Mouse (Mus musculus): Measurements from ENCODE around the gene Srp68. TPM values are rescaled to one million over a fixed set of nuclear protein-coding genes. Genes with fewer than 3 reads are reported as not detected.
"Not testable (repeated sequence)": the region's sequence is repeated elsewhere in the genome, so short reads cannot be mapped to it uniquely, and the experiment has no call there.

Gene Srp68
- polyA plus RNA-seq, 1 experiment: 83.0 TPM

DNA sequence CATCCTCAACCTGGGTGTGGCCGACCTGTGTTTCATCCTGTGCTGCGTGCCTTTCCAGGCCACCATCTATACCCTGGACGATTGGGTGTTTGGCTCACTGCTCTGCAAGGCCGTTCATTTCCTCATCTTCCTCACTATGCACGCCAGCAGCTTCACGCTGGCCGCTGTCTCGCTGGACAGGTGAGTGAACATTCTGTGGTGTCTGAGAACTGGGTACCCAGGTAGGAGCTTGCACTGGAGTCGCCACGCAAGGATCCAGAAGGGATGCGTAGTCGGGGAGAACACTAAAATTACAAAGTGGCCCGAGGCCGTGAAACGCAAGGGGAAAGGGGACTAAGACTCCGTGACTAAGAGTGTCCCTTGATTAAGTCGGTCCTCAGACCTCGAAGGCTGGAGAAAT, 7.7 kb upstream of the Srp68 start:
- no peak for TF ChIP-seq REST (IDR thresholded peaks at IDR 0.05; ENCODE audit: insufficient read depth, insufficient read length)
- TF ChIP-seq MAX (IDR thresholded peaks at IDR 0.05; ENCODE audit: low read depth): no peak
- no peak for TF ChIP-seq MYOG (IDR thresholded peaks at IDR 0.05; ENCODE audit: control insufficient read depth in 1 of 3, insufficient read depth in 1 of 3, insufficient read length in 2 of 3, low read depth in 2 of 3)
- no peak for TF ChIP-seq MYOD1 (IDR thresholded peaks at IDR 0.05; ENCODE audit: control insufficient read depth in 1 of 3, insufficient read length in 2 of 3, low read depth in 2 of 3)
- no peak for TF ChIP-seq E2F4 (IDR thresholded peaks at IDR 0.05; ENCODE audit: insufficient read depth)
- TF ChIP-seq TCF3 (IDR thresholded peaks at IDR 0.05; ENCODE audit: insufficient read length, low read depth): no peak
- no peak for TF ChIP-seq SRF (IDR thresholded peaks at IDR 0.05; ENCODE audit: control insufficient read depth, insufficient read length, low read depth)
- TF ChIP-seq CEBPB (IDR thresholded peaks at IDR 0.05; ENCODE audit: insufficient read depth, poor library complexity, severe bottlenecking): no peak
- no peak for TF ChIP-seq POLR2AphosphoS2 (IDR thresholded peaks at IDR 0.05; ENCODE audit: insufficient read length, low read depth)
- no peak for TF ChIP-seq TCF12 (IDR thresholded peaks at IDR 0.05; ENCODE audit: insufficient read depth, poor library complexity, severe bottlenecking)
- no peak for TF ChIP-seq POLR2A (IDR thresholded peaks at IDR 0.05; ENCODE audit: insufficient read length, low read depth)
- TF ChIP-seq USF1 (IDR thresholded peaks at IDR 0.05; ENCODE audit: low read depth): no peak
- Histone ChIP-seq H3K79me2 (ENCODE audit: control insufficient read depth, insufficient read depth) (no peaks in the 10 kb centered on the region), H3K36me3 (ENCODE audit: control insufficient read depth, insufficient read depth) (no peaks in the 10 kb centered on the region), H3ac (ENCODE audit: control insufficient read depth, insufficient read length) (no peak overlapping the region), H3K27me3 (ENCODE audit: control insufficient read depth, insufficient read depth, insufficient read length) (peaks cover 15% of the 10 kb centered on the region), H3K4me3 (no peak overlapping the region), H3K4me2 (ENCODE audit: low read depth) (peak overlapping the region; percentile 55)

DNA sequence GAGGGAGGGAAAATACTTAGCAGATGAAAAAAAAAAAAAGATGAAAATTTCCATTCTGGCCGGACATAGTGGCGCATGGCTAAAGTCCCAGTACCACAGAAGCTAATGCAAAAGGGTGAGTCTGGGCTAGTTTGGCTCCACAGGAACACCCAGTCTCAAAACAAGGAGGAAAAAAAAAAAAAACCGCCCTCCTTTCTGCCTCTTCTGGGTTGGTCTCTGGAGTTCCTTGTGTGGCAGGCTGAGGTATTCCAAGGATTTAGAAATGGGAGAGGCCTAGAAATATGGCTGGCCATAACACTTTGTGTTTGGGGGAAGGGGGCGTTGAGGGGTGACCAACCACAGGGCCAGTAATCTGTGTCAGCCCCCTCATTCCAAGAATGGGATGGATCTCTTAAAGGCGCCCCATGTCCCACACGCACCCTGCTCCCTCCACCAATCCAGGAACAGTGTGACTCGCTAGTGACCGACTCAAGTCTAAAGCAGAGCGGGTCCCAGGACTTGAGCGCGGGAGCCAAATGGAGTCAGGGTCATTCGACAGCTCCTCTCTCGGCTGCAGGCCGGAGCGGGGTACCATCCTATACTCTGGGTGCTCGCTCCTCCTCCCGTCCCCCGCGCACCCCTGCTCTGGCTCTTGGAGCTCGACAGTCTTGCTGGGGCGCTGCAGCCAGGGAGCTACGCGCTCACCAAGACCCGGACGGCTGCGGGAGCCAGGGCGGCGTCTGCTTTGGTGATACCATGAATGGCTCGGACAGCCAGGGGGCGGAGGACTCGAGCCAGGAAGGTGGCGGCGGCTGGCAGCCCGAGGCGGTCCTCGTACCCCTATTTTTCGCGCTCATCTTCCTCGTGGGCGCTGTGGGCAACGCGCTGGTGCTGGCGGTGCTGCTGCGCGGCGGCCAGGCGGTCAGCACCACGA, 7.0 kb upstream of the Srp68 start, which contains the start of gene Galr2:
Galr2 (plus strand) TSS at position 189 of the 913 bp plus-strand sequence.
- no peak within 1 kb of the TSS for H3K4me3 ChIP-seq
- peaks cover 15% of the 10 kb centered on the region for H3K27me3 ChIP-seq (ENCODE audit: control insufficient read depth, insufficient read depth, insufficient read length)

DNA sequence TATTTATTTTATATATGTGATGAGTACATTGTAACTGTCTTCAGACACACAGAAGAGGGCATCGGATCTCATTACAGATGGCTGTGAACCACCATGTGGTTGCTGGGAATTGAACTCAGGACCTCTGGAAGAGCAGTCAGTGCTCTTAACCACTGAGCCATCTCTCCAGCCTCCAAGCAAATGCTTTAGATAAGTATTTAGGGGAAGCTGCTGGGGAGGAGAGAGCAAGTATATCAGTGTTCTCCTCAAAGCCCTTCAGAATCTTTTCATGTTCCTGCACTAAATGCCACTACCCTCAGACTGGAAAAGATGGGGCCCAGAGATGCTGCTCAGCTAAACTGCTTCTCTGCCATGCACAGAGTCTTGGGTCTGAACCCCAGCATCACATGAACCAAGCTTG, 3.2 kb upstream of the Srp68 start:
- not testable (repeated sequence) for H3ac ChIP-seq (ENCODE audit: control insufficient read depth, insufficient read length); H3K27me3 ChIP-seq (ENCODE audit: control insufficient read depth, insufficient read depth, insufficient read length); H3K36me3 ChIP-seq (ENCODE audit: control insufficient read depth, insufficient read depth); H3K4me2 ChIP-seq (ENCODE audit: low read depth); H3K4me3 ChIP-seq
- peaks cover 27% of the 10 kb centered on the region for H3K79me2 ChIP-seq (ENCODE audit: control insufficient read depth, insufficient read depth)

More for the DNA sequence above, 7.0 kb upstream of the Srp68 start, which contains the start of gene Galr2:
- Histone ChIP-seq H3K79me2 (ENCODE audit: control insufficient read depth, insufficient read depth) (no peaks in the 10 kb centered on the region), H3ac (ENCODE audit: control insufficient read depth, insufficient read length) (no peak within 1 kb of the TSS), H3K36me3 (ENCODE audit: control insufficient read depth, insufficient read depth) (no peaks in the 10 kb centered on the region), H3K4me2 (ENCODE audit: low read depth) (peak within 1 kb of the TSS; percentile 55)
- no peak for TF ChIP-seq E2F4 (IDR thresholded peaks at IDR 0.05; ENCODE audit: insufficient read depth)

DNA sequence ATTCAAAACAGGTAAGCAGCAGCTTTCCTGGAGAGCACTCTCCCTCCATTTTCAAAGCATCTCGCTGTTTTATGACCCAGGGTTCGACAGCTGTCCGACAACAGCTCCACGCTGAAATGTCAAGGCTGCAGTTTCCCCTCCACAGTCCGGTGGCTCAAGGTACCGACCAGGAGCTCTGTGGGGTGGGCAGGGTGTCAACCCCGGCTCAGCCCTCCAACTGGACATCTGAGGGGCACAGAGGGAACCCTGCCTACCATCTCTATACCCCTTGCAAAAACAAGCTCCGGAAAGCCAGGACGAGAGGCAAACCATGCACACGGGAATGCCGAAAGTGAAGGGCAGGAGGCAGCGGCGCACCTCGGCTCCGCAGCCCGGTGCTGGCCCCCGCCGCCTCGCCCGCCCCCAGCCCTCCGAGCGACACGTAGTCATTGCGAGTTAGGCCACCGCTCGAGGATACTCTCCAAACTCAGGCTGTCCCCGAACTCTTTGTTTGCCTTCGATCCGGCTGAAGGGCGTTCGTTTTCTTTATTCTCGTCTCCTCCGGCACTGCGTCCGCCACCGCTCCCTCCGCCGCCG, 460 bp downstream of the Srp68 start:
- H3K79me2 ChIP-seq (ENCODE audit: control insufficient read depth, insufficient read depth): peaks cover 61% of the 10 kb centered on the region

DNA sequence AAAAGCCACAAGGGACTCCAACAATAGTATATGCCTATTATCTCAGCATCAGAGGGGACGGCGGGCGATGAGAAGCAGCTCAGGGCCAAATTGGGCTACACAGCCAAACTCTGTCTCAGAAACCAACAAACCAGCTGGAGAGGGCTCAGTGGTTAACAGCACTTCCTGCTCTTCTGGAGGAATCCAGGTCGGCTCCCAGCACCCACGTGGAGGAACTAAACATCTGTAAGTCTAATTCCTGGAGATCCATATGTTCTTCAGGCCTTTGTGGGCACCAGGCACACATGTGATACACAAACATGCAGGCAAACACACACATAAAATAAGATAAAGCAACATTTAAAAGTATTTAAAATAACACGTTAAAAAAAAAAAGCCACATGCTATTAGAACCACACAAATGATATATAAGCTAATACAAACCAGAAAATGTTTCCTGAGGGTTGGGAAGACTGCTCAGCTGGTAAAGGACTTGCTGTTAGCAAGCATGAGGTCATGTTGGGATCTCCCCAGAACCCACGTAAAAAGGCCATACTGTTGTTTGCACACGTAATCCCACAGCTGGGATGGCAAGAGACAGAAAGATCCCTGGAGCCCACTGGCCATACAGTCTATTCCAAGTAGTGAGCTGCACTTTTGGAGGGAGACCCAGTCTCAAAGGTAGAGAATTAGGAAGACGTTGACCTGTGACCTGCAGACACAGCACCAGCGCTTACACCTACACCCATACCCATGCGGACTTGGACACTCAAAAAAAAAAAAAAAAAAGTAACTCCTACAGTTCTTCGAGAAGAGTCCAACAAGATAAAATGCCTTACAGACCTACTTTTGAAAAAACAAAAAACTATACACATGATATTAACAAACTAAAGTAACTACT, 1.2 kb downstream of the Srp68 start:
- peak overlapping the region; percentile 83 for H3K4me3 ChIP-seq
- TF ChIP-seq POLR2A (IDR thresholded peaks at IDR 0.05; ENCODE audit: insufficient read length, low read depth) (no peak), MYOD1 (IDR thresholded peaks at IDR 0.05; ENCODE audit: control insufficient read depth in 1 of 3, insufficient read length in 2 of 3, low read depth in 2 of 3) (no peak), E2F4 (IDR thresholded peaks at IDR 0.05; ENCODE audit: insufficient read depth) (no peak), MYOG (IDR thresholded peaks at IDR 0.05; ENCODE audit: control insufficient read depth in 1 of 3, insufficient read depth in 1 of 3, insufficient read length in 2 of 3, low read depth in 2 of 3) (no peak), MAX (IDR thresholded peaks at IDR 0.05; ENCODE audit: low read depth) (no peak), REST (IDR thresholded peaks at IDR 0.05; ENCODE audit: insufficient read depth, insufficient read length) (no peak), POLR2AphosphoS2 (IDR thresholded peaks at IDR 0.05; ENCODE audit: insufficient read length, low read depth) (no peak), TCF12 (IDR thresholded peaks at IDR 0.05; ENCODE audit: insufficient read depth, poor library complexity, severe bottlenecking) (no peak), SRF (IDR thresholded peaks at IDR 0.05; ENCODE audit: control insufficient read depth, insufficient read length, low read depth) (no peak), TCF3 (IDR thresholded peaks at IDR 0.05; ENCODE audit: insufficient read length, low read depth) (no peak), CEBPB (IDR thresholded peaks at IDR 0.05; ENCODE audit: insufficient read depth, poor library complexity, severe bottlenecking) (no peak), USF1 (IDR thresholded peaks at IDR 0.05; ENCODE audit: low read depth) (no peak)
- H3K4me2 ChIP-seq (ENCODE audit: low read depth): peak overlapping the region; percentile 86
- H3K36me3 ChIP-seq (ENCODE audit: control insufficient read depth, insufficient read depth): peaks cover 24% of the 10 kb centered on the region
- H3K27me3 ChIP-seq (ENCODE audit: control insufficient read depth, insufficient read depth, insufficient read length): no peaks in the 10 kb centered on the region
- H3K79me2 ChIP-seq (ENCODE audit: control insufficient read depth, insufficient read depth): peaks cover 61% of the 10 kb centered on the region
- H3ac ChIP-seq (ENCODE audit: control insufficient read depth, insufficient read length): peak overlapping the region; percentile 68

More for the DNA sequence above, 460 bp downstream of the Srp68 start:
- H3K36me3 ChIP-seq (ENCODE audit: control insufficient read depth, insufficient read depth): peaks cover 19% of the 10 kb centered on the region
- peak overlapping the region; percentile 68 for H3ac ChIP-seq (ENCODE audit: control insufficient read depth, insufficient read length)
- peak overlapping the region; percentile 83 for H3K4me3 ChIP-seq
- H3K4me2 ChIP-seq (ENCODE audit: low read depth): peak overlapping the region; percentile 86
- H3K27me3 ChIP-seq (ENCODE audit: control insufficient read depth, insufficient read depth, insufficient read length): no peaks in the 10 kb centered on the region
- TF ChIP-seq USF1 (IDR thresholded peaks at IDR 0.05; ENCODE audit: low read depth): no peak
- TF ChIP-seq MAX (IDR thresholded peaks at IDR 0.05; ENCODE audit: low read depth): no peak
- no peak for TF ChIP-seq MYOD1 (IDR thresholded peaks at IDR 0.05; ENCODE audit: control insufficient read depth in 1 of 3, insufficient read length in 2 of 3, low read depth in 2 of 3)
- no peak for TF ChIP-seq POLR2A (IDR thresholded peaks at IDR 0.05; ENCODE audit: insufficient read length, low read depth)
- TF ChIP-seq REST (IDR thresholded peaks at IDR 0.05; ENCODE audit: insufficient read depth, insufficient read length): no peak
